Mouse (Mus musculus) cerebellum, adult 2 months (tissue): ENCODE results near the gene Olfr456.

Experiments
- CTCF ChIP-seq: fragments of 200-500 bp; IDR thresholded peaks from 2 replicates; pipeline ENCODE4 v1.5.1; 2011; ENCODE audit warnings: low read depth, mild to moderate bottlenecking, control low read depth, low read length, moderate library complexity, borderline replicate concordance; ENCODE audit not compliant: insufficient read depth
- POLR2A ChIP-seq: fragments of 200-500 bp; IDR thresholded peaks from 2 replicates; pipeline ENCODE4 v1.6.1; 2011; ENCODE audit warnings: low read length, control low read depth, borderline replicate concordance; ENCODE audit not compliant: insufficient read depth

DNA sequence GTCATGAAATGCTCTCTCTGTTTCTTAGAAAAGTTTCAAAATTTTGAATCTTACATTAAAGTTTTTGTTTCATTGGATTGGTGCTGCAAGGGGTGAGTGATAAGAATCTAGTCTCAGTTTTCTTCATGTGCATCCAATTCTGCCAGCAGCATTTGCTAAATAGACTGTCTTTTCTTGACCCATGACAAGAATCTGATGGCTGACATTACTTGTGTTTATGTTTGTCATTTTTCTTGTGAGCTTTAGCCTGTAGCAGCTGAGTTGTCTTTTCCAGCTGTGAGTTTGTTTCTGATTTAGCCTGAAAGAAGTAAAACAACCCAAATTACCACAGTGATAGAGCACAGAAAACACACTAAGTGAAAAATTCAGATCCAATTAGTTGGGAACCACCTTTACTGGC is 2.4 kb downstream of the Olfr456 start:
- TF ChIP-seq CTCF, result no peak
- no peak for TF ChIP-seq POLR2A
